Comparison of ENCODE assay signal across 24 mouse cellular contexts in genomic region chr9:9158241-9158640, GRCm38 (mm10).
DNase-seq lines count a peak whose midpoint lies in the region; ATAC-seq lines count a peak whose summit lies in the region.
"Had no signal": no experiment of that assay in that cellular context is flagged by ENCODE, and none has a peak within 500 bp of the region (broad histone marks: within the 10 kb centered on the region; RNA-seq: fewer than 3 reads in every experiment).

No protein-coding gene starts in this region.

- no peaks in the 10 kb centered on the region for H3K27me3 ChIP-seq in embryonic facial prominence, embryonic 13.5 days
- H3K27me3 ChIP-seq in embryonic facial prominence, embryonic 10.5 days (replicated peaks; ENCODE audit: low read depth, poor library complexity, severe bottlenecking): no peaks in the 10 kb centered on the region
- H3K27me3 ChIP-seq in limb, embryonic 12.5 days: no peaks in the 10 kb centered on the region
- no peaks in the 10 kb centered on the region for H3K27me3 ChIP-seq in limb, embryonic 10.5 days (ENCODE audit: low read depth, poor library complexity, severe bottlenecking)
- no peaks in the 10 kb centered on the region for H3K27me3 ChIP-seq in embryonic facial prominence, embryonic 14.5 days (replicated peaks; ENCODE audit: control insufficient read depth, insufficient read depth, low read length)
- H3K27me3 ChIP-seq in forebrain, embryonic 13.5 days: no peaks in the 10 kb centered on the region
- H3K27me3 ChIP-seq: embryonic facial prominence, embryonic 12.5 days; forebrain, embryonic 12.5 days; forebrain, embryonic 15.5 days; Patski had no signal

- H3K4me1 ChIP-seq in embryonic facial prominence, embryonic 13.5 days: peaks cover 22% of the 10 kb centered on the region
- H3K4me1 ChIP-seq in embryonic facial prominence, embryonic 10.5 days: peaks cover 22% of the 10 kb centered on the region
- peaks cover 12% of the 10 kb centered on the region for H3K4me1 ChIP-seq in limb, embryonic 12.5 days (replicated peaks)
- H3K4me1 ChIP-seq in limb, embryonic 10.5 days: peaks cover 24% of the 10 kb centered on the region
- peaks cover 8% of the 10 kb centered on the region; the same call in 1 of the 2 replicates for H3K4me1 ChIP-seq in embryonic facial prominence, embryonic 14.5 days (ENCODE audit: control insufficient read depth, insufficient read depth, low read length)
- peaks cover 7% of the 10 kb centered on the region; the same call in 1 of the 2 replicates for H3K4me1 ChIP-seq in forebrain, embryonic 13.5 days
- H3K4me1 ChIP-seq: forebrain, embryonic 12.5 days; forebrain, embryonic 15.5 days had no signal

- DNase-seq in embryonic facial prominence, embryonic 10.5 days (ENCODE audit: low spot score): no peak
- DNase-seq in limb, embryonic 10.5 days (ENCODE audit: low spot score): no peak
- DNase-seq in Muller cell, postnatal 12 days (ENCODE audit: inconsistent ontology term): peak; percentile 76
- DNase-seq in embryonic facial prominence, embryonic 14.5 days (ENCODE audit: low spot score): no peak
- no peak for DNase-seq in neural tube, embryonic 10.5 days (ENCODE audit: extremely low spot score, low spot score)
- DNase-seq: adrenal gland, adult 8-10 months; adrenal gland, postnatal 14 days; cerebellum, adult 11 months; cerebellum, adult 18-20 months; cerebellum, adult 8-10 months; cerebellum, adult 9-11 months; cerebellum, postnatal 14 days; cerebellum, postnatal 36 days; forebrain, postnatal 0 days had no signal

- H3K9ac ChIP-seq in embryonic facial prominence, embryonic 13.5 days: no peak overlapping the region
- H3K9ac ChIP-seq in limb, embryonic 12.5 days (replicated peaks): no peak overlapping the region
- H3K9ac ChIP-seq in embryonic facial prominence, embryonic 14.5 days (ENCODE audit: low read depth, low read length): no peak overlapping the region
- no peak overlapping the region for H3K9ac ChIP-seq in forebrain, embryonic 13.5 days
- H3K9ac ChIP-seq: embryonic facial prominence, embryonic 12.5 days; forebrain, embryonic 12.5 days; forebrain, embryonic 15.5 days; forebrain, postnatal 0 days had no signal

- H3K9me3 ChIP-seq in embryonic facial prominence, embryonic 13.5 days: no peaks in the 10 kb centered on the region
- H3K9me3 ChIP-seq in embryonic facial prominence, embryonic 10.5 days: no peaks in the 10 kb centered on the region
- H3K9me3 ChIP-seq in limb, embryonic 12.5 days: no peaks in the 10 kb centered on the region
- H3K9me3 ChIP-seq in limb, embryonic 10.5 days (replicated peaks): no peaks in the 10 kb centered on the region
- H3K9me3 ChIP-seq in embryonic facial prominence, embryonic 14.5 days (ENCODE audit: control insufficient read depth, low read length): no peaks in the 10 kb centered on the region
- no peaks in the 10 kb centered on the region for H3K9me3 ChIP-seq in forebrain, embryonic 13.5 days (replicated peaks)
- H3K9me3 ChIP-seq: embryonic facial prominence, embryonic 12.5 days; forebrain, embryonic 10.5 days; forebrain, embryonic 12.5 days; forebrain, embryonic 15.5 days had no signal

- 71% methylated on average over 3 of the region's 3 CpGs for WGBS in embryonic facial prominence, embryonic 13.5 days
- WGBS in embryonic facial prominence, embryonic 10.5 days: 82% methylated on average over 3 of the region's 3 CpGs
- 80% methylated on average over 3 of the region's 3 CpGs for WGBS in limb, embryonic 12.5 days
- 93% methylated on average over 3 of the region's 3 CpGs for WGBS in limb, embryonic 10.5 days
- WGBS in embryonic facial prominence, embryonic 14.5 days: 71% methylated on average over 3 of the region's 3 CpGs
- WGBS in forebrain, embryonic 13.5 days: 93% methylated on average over 3 of the region's 3 CpGs

- H3K27ac ChIP-seq in embryonic facial prominence, embryonic 13.5 days: peak overlapping the region; percentile 60
- no peak overlapping the region for H3K27ac ChIP-seq in embryonic facial prominence, embryonic 10.5 days (replicated peaks)
- 0 out of 2 replicates have a peak overlapping the region, but pooled peaks have one; percentile 35 for H3K27ac ChIP-seq in limb, embryonic 12.5 days
- no peak overlapping the region for H3K27ac ChIP-seq in limb, embryonic 10.5 days
- peak overlapping the region; percentile 48 for H3K27ac ChIP-seq in embryonic facial prominence, embryonic 14.5 days (replicated peaks; ENCODE audit: low read depth, low read length)
- H3K27ac ChIP-seq in forebrain, embryonic 13.5 days: no peak overlapping the region
- H3K27ac ChIP-seq: embryonic facial prominence, embryonic 12.5 days; forebrain, embryonic 10.5 days; forebrain, embryonic 12.5 days; forebrain, embryonic 15.5 days had no signal

- no peak overlapping the region for H3K4me3 ChIP-seq in embryonic facial prominence, embryonic 13.5 days
- H3K4me3 ChIP-seq in embryonic facial prominence, embryonic 10.5 days: no peak overlapping the region
- no peak overlapping the region for H3K4me3 ChIP-seq in limb, embryonic 12.5 days (replicated peaks)
- no peak overlapping the region for H3K4me3 ChIP-seq in limb, embryonic 10.5 days
- no peak overlapping the region for H3K4me3 ChIP-seq in embryonic facial prominence, embryonic 14.5 days (ENCODE audit: low read depth, low read length)
- H3K4me3 ChIP-seq in forebrain, embryonic 13.5 days: no peak overlapping the region
- H3K4me3 ChIP-seq: embryonic facial prominence, embryonic 12.5 days; erythroblast, embryonic 14.5 days; forebrain, embryonic 10.5 days; forebrain, embryonic 12.5 days; forebrain, embryonic 15.5 days had no signal

- H3K36me3 ChIP-seq in embryonic facial prominence, embryonic 13.5 days: peaks cover 5% of the 10 kb centered on the region; the same call in 1 of the 2 replicates
- H3K36me3 ChIP-seq in embryonic facial prominence, embryonic 10.5 days (replicated peaks): no peaks in the 10 kb centered on the region
- H3K36me3 ChIP-seq in limb, embryonic 12.5 days: no peaks in the 10 kb centered on the region
- 0 out of 2 replicates have a peak, but pooled peaks cover 2% of the 10 kb centered on the region for H3K36me3 ChIP-seq in limb, embryonic 10.5 days
- H3K36me3 ChIP-seq in embryonic facial prominence, embryonic 14.5 days (ENCODE audit: control insufficient read depth, insufficient read depth, low read length): no peaks in the 10 kb centered on the region
- H3K36me3 ChIP-seq in forebrain, embryonic 13.5 days (ENCODE audit: poor library complexity, severe bottlenecking): no peaks in the 10 kb centered on the region
- H3K36me3 ChIP-seq: embryonic facial prominence, embryonic 12.5 days; forebrain, embryonic 10.5 days; forebrain, embryonic 12.5 days; forebrain, embryonic 15.5 days had no signal

- ATAC-seq in embryonic facial prominence, embryonic 13.5 days (ENCODE audit: insufficient number of reproducible peaks, insufficient read depth, low FRiP score, low TSS enrichment, low read depth): no peak
- ATAC-seq in limb, embryonic 12.5 days (ENCODE audit: insufficient number of reproducible peaks, insufficient read depth, low FRiP score, low TSS enrichment, low read depth): no peak
- ATAC-seq in embryonic facial prominence, embryonic 14.5 days (ENCODE audit: low read depth): no peak
- no peak for ATAC-seq in forebrain, embryonic 13.5 days
- ATAC-seq: activated CD4-positive, CD25-positive, alpha-beta regulatory T cell, adult 4 months; forebrain, embryonic 15.5 days; forebrain, postnatal 0 days; Patski had no signal

- H3K4me2 ChIP-seq in embryonic facial prominence, embryonic 13.5 days: no peak overlapping the region
- H3K4me2 ChIP-seq in limb, embryonic 12.5 days: no peak overlapping the region
- no peak overlapping the region for H3K4me2 ChIP-seq in embryonic facial prominence, embryonic 14.5 days (ENCODE audit: low read depth, low read length)
- no peak overlapping the region for H3K4me2 ChIP-seq in forebrain, embryonic 13.5 days
- H3K4me2 ChIP-seq: embryonic facial prominence, embryonic 12.5 days; forebrain, embryonic 12.5 days; forebrain, embryonic 15.5 days had no signal

Comparison
In these comparisons a context has a peak if more than half of its experiments do, and no peak if none do; other contexts are left out.
1. H3K27ac ChIP-seq: peak in embryonic facial prominence, embryonic 13.5 days (single experiment), limb, embryonic 12.5 days (single experiment) and embryonic facial prominence, embryonic 14.5 days (single experiment); none in embryonic facial prominence, embryonic 10.5 days (single experiment), limb, embryonic 10.5 days (single experiment) and forebrain, embryonic 13.5 days (single experiment).